Mouse (Mus musculus): ENCODE data around the gene Hck. TPM values are rescaled to one million over a fixed set of nuclear protein-coding genes. Genes with fewer than 3 reads are reported as not detected.

Hck gene
- polyA plus RNA-seq, 1 experiment from 2014 or later = 1.8 TPM

- no peak overlapping the region for H3K27ac ChIP-seq (replicated peaks)
- H3K4me1 ChIP-seq = peaks cover 19% of the 10 kb centered on the region
- H3K27me3 ChIP-seq (replicated peaks) = peaks cover 49% of the 10 kb centered on the region
- H3K9ac ChIP-seq = no peak overlapping the region
- H3K36me3 ChIP-seq = no peaks in the 10 kb centered on the region; the same call in 1 of the 2 replicates
- H3K4me3 ChIP-seq = no peak overlapping the region
- no peak for ATAC-seq (ENCODE audit: extremely low read depth, insufficient number of reproducible peaks, low FRiP score, low TSS enrichment)
- WGBS = 49% methylated on average over 2 of the region's 2 CpGs
- no peak overlapping the region for H3K4me2 ChIP-seq
- no peaks in the 10 kb centered on the region for H3K9me3 ChIP-seq
Measured at GRCm38 (mm10) chr2:153075961-153076360, 32.3 kb upstream of the Hck start.

- Histone ChIP-seq H3K4me2 (no peak overlapping the region), H3K9ac (no peak overlapping the region), H3K4me3 (no peak overlapping the region), H3K27me3 (replicated peaks) (peaks cover 17% of the 10 kb centered on the region), H3K36me3 (no peaks in the 10 kb centered on the region), H3K9me3 (no peaks in the 10 kb centered on the region), H3K4me1 (peaks cover 8% of the 10 kb centered on the region; the same call in 1 of the 2 replicates), H3K27ac (replicated peaks) (no peak overlapping the region)
- 31% methylated on average over 32 of the region's 32 CpGs for WGBS
- ATAC-seq (ENCODE audit: extremely low read depth, insufficient number of reproducible peaks, low FRiP score, low TSS enrichment) = no peak
Measured at GRCm38 (mm10) chr2:153080841-153081523, 27.3 kb upstream of the Hck start.

GRCm38 (mm10) chr2:153081866-153082265, 26.4 kb upstream of the Hck start:
- Histone ChIP-seq H3K27ac (replicated peaks) (no peak overlapping the region), H3K27me3 (replicated peaks) (peaks cover 17% of the 10 kb centered on the region), H3K4me1 (peaks cover 8% of the 10 kb centered on the region; the same call in 1 of the 2 replicates), H3K9ac (no peak overlapping the region), H3K9me3 (no peaks in the 10 kb centered on the region), H3K36me3 (no peaks in the 10 kb centered on the region), H3K4me3 (no peak overlapping the region), H3K4me2 (no peak overlapping the region)
- 69% methylated on average over 6 of the region's 6 CpGs for WGBS
- ATAC-seq (ENCODE audit: extremely low read depth, insufficient number of reproducible peaks, low FRiP score, low TSS enrichment) = no peak

GRCm38 (mm10) chr2:153083275-153083674, 25.0 kb upstream of the Hck start:
- peaks cover 10% of the 10 kb centered on the region for H3K27me3 ChIP-seq (replicated peaks)
- no peak overlapping the region for H3K27ac ChIP-seq (replicated peaks)
- no peak for ATAC-seq (ENCODE audit: extremely low read depth, insufficient number of reproducible peaks, low FRiP score, low TSS enrichment)
- no peaks in the 10 kb centered on the region for H3K36me3 ChIP-seq
- H3K4me1 ChIP-seq = peaks cover under 1% of the 10 kb centered on the region; the same call in 1 of the 2 replicates
- H3K4me2 ChIP-seq = no peak overlapping the region
- 77% methylated on average over 8 of the region's 8 CpGs for WGBS
- H3K9ac ChIP-seq = no peak overlapping the region
- no peak overlapping the region for H3K4me3 ChIP-seq
- no peaks in the 10 kb centered on the region for H3K9me3 ChIP-seq

GRCm38 (mm10) chr2:153083824-153084223, 24.4 kb upstream of the Hck start:
- H3K4me2 ChIP-seq = no peak overlapping the region
- no peak overlapping the region for H3K9ac ChIP-seq
- WGBS = 66% methylated on average over 4 of the region's 4 CpGs
- peaks cover 8% of the 10 kb centered on the region; the same call in 1 of the 2 replicates for H3K27me3 ChIP-seq (replicated peaks)
- H3K4me1 ChIP-seq = no peaks in the 10 kb centered on the region
- ATAC-seq (ENCODE audit: extremely low read depth, insufficient number of reproducible peaks, low FRiP score, low TSS enrichment) = no peak
- no peak overlapping the region for H3K27ac ChIP-seq (replicated peaks)
- no peaks in the 10 kb centered on the region for H3K36me3 ChIP-seq
- H3K4me3 ChIP-seq = no peak overlapping the region
- H3K9me3 ChIP-seq = no peaks in the 10 kb centered on the region

GRCm38 (mm10) chr2:153084261-153084976, 23.8 kb upstream of the Hck start:
- no peaks in the 10 kb centered on the region for H3K36me3 ChIP-seq
- no peak; the same call in 1 of the 2 replicates for ATAC-seq (ENCODE audit: extremely low read depth, insufficient number of reproducible peaks, low FRiP score, low TSS enrichment)
- H3K27ac ChIP-seq (replicated peaks) = no peak overlapping the region
- no peaks in the 10 kb centered on the region for H3K4me1 ChIP-seq
- H3K9ac ChIP-seq = no peak overlapping the region
- H3K27me3 ChIP-seq (replicated peaks) = peaks cover 8% of the 10 kb centered on the region; the same call in 1 of the 2 replicates
- no peak overlapping the region for H3K4me3 ChIP-seq
- no peak overlapping the region for H3K4me2 ChIP-seq
- H3K9me3 ChIP-seq = no peaks in the 10 kb centered on the region
- WGBS = 50% methylated on average over 7 of the region's 7 CpGs

- no peak overlapping the region for H3K4me2 ChIP-seq
- H3K27ac ChIP-seq (replicated peaks) = no peak overlapping the region
- 72% methylated on average over 6 of the region's 6 CpGs for WGBS
- ATAC-seq (ENCODE audit: extremely low read depth, insufficient number of reproducible peaks, low FRiP score, low TSS enrichment) = no peak
- no peak overlapping the region for H3K4me3 ChIP-seq
- no peaks in the 10 kb centered on the region for H3K9me3 ChIP-seq
- H3K36me3 ChIP-seq = no peaks in the 10 kb centered on the region
- no peaks in the 10 kb centered on the region for H3K4me1 ChIP-seq
- no peak overlapping the region for H3K9ac ChIP-seq
- H3K27me3 ChIP-seq (replicated peaks) = peaks cover 8% of the 10 kb centered on the region; the same call in 1 of the 2 replicates
Measured at GRCm38 (mm10) chr2:153085556-153085955, 22.7 kb upstream of the Hck start.

GRCm38 (mm10) chr2:153086166-153086565, 22.1 kb upstream of the Hck start:
- no peak overlapping the region for H3K9ac ChIP-seq
- ATAC-seq (ENCODE audit: extremely low read depth, insufficient number of reproducible peaks, low FRiP score, low TSS enrichment) = no peak
- H3K9me3 ChIP-seq = no peaks in the 10 kb centered on the region
- H3K4me3 ChIP-seq = no peak overlapping the region
- no peaks in the 10 kb centered on the region for H3K4me1 ChIP-seq
- 80% methylated on average over 4 of the region's 4 CpGs for WGBS
- H3K27me3 ChIP-seq (replicated peaks) = peaks cover 8% of the 10 kb centered on the region; the same call in 1 of the 2 replicates
- H3K36me3 ChIP-seq = no peaks in the 10 kb centered on the region
- H3K4me2 ChIP-seq = no peak overlapping the region
- H3K27ac ChIP-seq (replicated peaks) = no peak overlapping the region

GRCm38 (mm10) chr2:153087091-153087490, 21.2 kb upstream of the Hck start:
- Histone ChIP-seq H3K27me3 (replicated peaks) (0 out of 2 replicates have a peak, but pooled peaks cover 5% of the 10 kb centered on the region), H3K27ac (replicated peaks) (no peak overlapping the region), H3K9ac (no peak overlapping the region), H3K4me3 (no peak overlapping the region), H3K9me3 (no peaks in the 10 kb centered on the region), H3K4me2 (no peak overlapping the region), H3K36me3 (no peaks in the 10 kb centered on the region), H3K4me1 (no peaks in the 10 kb centered on the region)
- 81% methylated on average over 10 of the region's 10 CpGs for WGBS
- no peak for ATAC-seq (ENCODE audit: extremely low read depth, insufficient number of reproducible peaks, low FRiP score, low TSS enrichment)

- no peak for ATAC-seq (ENCODE audit: extremely low read depth, insufficient number of reproducible peaks, low FRiP score, low TSS enrichment)
- Histone ChIP-seq H3K27me3 (replicated peaks) (no peaks in the 10 kb centered on the region), H3K36me3 (no peaks in the 10 kb centered on the region), H3K9me3 (no peaks in the 10 kb centered on the region), H3K9ac (no peak overlapping the region), H3K4me3 (no peak overlapping the region), H3K27ac (replicated peaks) (no peak overlapping the region), H3K4me2 (no peak overlapping the region), H3K4me1 (0 out of 2 replicates have a peak, but pooled peaks cover 2% of the 10 kb centered on the region)
- 63% methylated on average over 2 of the region's 2 CpGs for WGBS
Measured at GRCm38 (mm10) chr2:153089316-153089715, 19.0 kb upstream of the Hck start.

- Histone ChIP-seq H3K4me1 (0 out of 2 replicates have a peak, but pooled peaks cover 2% of the 10 kb centered on the region), H3K27ac (replicated peaks) (no peak overlapping the region), H3K4me3 (no peak overlapping the region), H3K9ac (no peak overlapping the region), H3K4me2 (no peak overlapping the region), H3K27me3 (replicated peaks) (no peaks in the 10 kb centered on the region), H3K9me3 (no peaks in the 10 kb centered on the region), H3K36me3 (no peaks in the 10 kb centered on the region)
- 35% methylated on average over 10 of the region's 10 CpGs for WGBS
- no peak for ATAC-seq (ENCODE audit: extremely low read depth, insufficient number of reproducible peaks, low FRiP score, low TSS enrichment)
Measured at GRCm38 (mm10) chr2:153090551-153091165, 17.6 kb upstream of the Hck start.

Data from heart, embryonic 13.5 days (tissue).